Mouse (Mus musculus) hindbrain, postnatal 0 days (tissue): ENCODE data around the gene Scube2. TPM values are rescaled to one million over a fixed set of nuclear protein-coding genes. Genes with fewer than 3 reads are reported as not detected.

Experiments
- ATAC-seq: fragments of 200-750 bp; cut with Nextera tagmentation; 2 replicates; pipeline ENCODE4 v1.8.0; 2017; ENCODE audit warnings: mild to moderate bottlenecking, moderate TSS enrichment, moderate library complexity
- DNase-seq: peaks from one replicate; pipeline ENCODE4 v3.0.0-alpha.2; 2015; ENCODE audit warnings: low spot score
- H3K27ac ChIP-seq: fragments of 300-500 bp; sonication (generic); 2 replicates; pipeline ENCODE4 v1.5.1; 2014; ENCODE audit warnings: mild to moderate bottlenecking
- H3K27me3 ChIP-seq: fragments of 300-500 bp; sonication (generic); 2 replicates; pipeline ENCODE4 v1.6.1; 2014; ENCODE audit warnings: low read length, mixed read lengths; ENCODE audit not compliant: insufficient read depth
- H3K36me3 ChIP-seq: fragments of 300-500 bp; sonication (generic); 2 replicates; pipeline ENCODE4 v1.6.1; 2014; ENCODE audit warnings: low read length, mixed read lengths; ENCODE audit not compliant: insufficient read depth
- H3K4me1 ChIP-seq: fragments of 300-500 bp; sonication (generic); 2 replicates; pipeline ENCODE4 v1.6.1; 2014; ENCODE audit warnings: antibody characterized with exemption, low read length, mixed read lengths; ENCODE audit not compliant: insufficient read depth
- H3K4me2 ChIP-seq: fragments of 300-500 bp; sonication (generic); 2 replicates; pipeline ENCODE4 v1.6.1; 2014; ENCODE audit warnings: low read depth, mild to moderate bottlenecking, low read length, moderate library complexity, mixed read lengths
- H3K4me3 ChIP-seq: fragments of 300-500 bp; sonication (generic); 2 replicates; pipeline ENCODE4 v1.5.1; 2014; ENCODE audit warnings: low read length
- H3K9ac ChIP-seq: fragments of 300-500 bp; sonication (generic); replicated peaks from 2 replicates; pipeline ENCODE4 v1.6.1; 2014; ENCODE audit warnings: mild to moderate bottlenecking, low read length, moderate library complexity, mixed read lengths
- H3K9me3 ChIP-seq: fragments of 300-500 bp; sonication (generic); 2 replicates; pipeline ENCODE4 v1.6.1; 2016; ENCODE audit warnings: low read length, mixed read lengths
- CTCF ChIP-seq: IDR thresholded peaks from 2 replicates; pipeline ENCODE4 v1.5.1; 2016; ENCODE audit warnings: antibody characterized with exemption, control low read depth, low read depth
- WGBS: fragments of 180-500 bp; shearing (Covaris S2); extraction: QIAGEN DNeasy Blood & Tissue Kit; methylation state at CpG from one replicate; pipeline ENCODE4 v1.1.7; 2014; 5-methylcytosine and 5-hydroxymethylcytosine counted together
- polyA plus RNA-seq: library from polyadenylated mRNA; unstranded; fragments of >200 nt; fragmentation: Nextera tagmentation; extraction: Ambion mirVana; gene quantifications from 2 replicates; pipeline ENCODE4 v1.2.1, GENCODE M21; 2015
- total RNA-seq: library from RNA; depleted of rRNA; stranded (reverse); fragments of >200 nt; gene quantifications from 2 replicates; pipeline ENCODE4 v1.2.3, GENCODE M21; 2014

Gene Scube2
- total and polyA plus RNA-seq, 2 experiments from 2014 or later = 4.1 to 6.6 TPM

- 80% methylated on average over 5 of the region's 5 CpGs for WGBS
- no peaks in the 10 kb centered on the region for H3K27me3 ChIP-seq
- no peak for ATAC-seq
- no peak overlapping the region for H3K4me3 ChIP-seq
- no peak for TF ChIP-seq CTCF
- DNase-seq = no peak
- H3K9ac ChIP-seq = no peak overlapping the region
- H3K4me2 ChIP-seq = no peak overlapping the region
- no peak overlapping the region for H3K27ac ChIP-seq
- no peaks in the 10 kb centered on the region for H3K9me3 ChIP-seq
- no peaks in the 10 kb centered on the region for H3K4me1 ChIP-seq
- peaks cover 21% of the 10 kb centered on the region for H3K36me3 ChIP-seq
These were observed 23.8 kb upstream of the Scube2 start for GRCm38 (mm10) chr7:109889300-109889699.

GRCm38 (mm10) chr7:109886249-109886648, 20.8 kb upstream of the Scube2 start:
- WGBS = 95% methylated on average over 1 of the region's 1 CpGs

GRCm38 (mm10) chr7:109882574-109882973, 17.1 kb upstream of the Scube2 start:
- Histone ChIP-seq H3K4me2 (no peak overlapping the region), H3K27me3 (no peaks in the 10 kb centered on the region), H3K27ac (no peak overlapping the region), H3K9me3 (no peaks in the 10 kb centered on the region), H3K4me3 (no peak overlapping the region), H3K9ac (no peak overlapping the region), H3K4me1 (no peaks in the 10 kb centered on the region), H3K36me3 (no peaks in the 10 kb centered on the region)
- ATAC-seq = no peak
- WGBS = 87% methylated on average over 2 of the region's 2 CpGs
- no peak for TF ChIP-seq CTCF
- DNase-seq = no peak

More at GRCm38 (mm10) chr7:109886249-109886648, 20.8 kb upstream of the Scube2 start:
- no peak overlapping the region for H3K27ac ChIP-seq
- H3K27me3 ChIP-seq = no peaks in the 10 kb centered on the region
- ATAC-seq (no peak), DNase-seq (no peak)
- H3K4me2 ChIP-seq = no peak overlapping the region
- H3K9me3 ChIP-seq = no peaks in the 10 kb centered on the region
- no peak overlapping the region for H3K9ac ChIP-seq
- TF ChIP-seq CTCF = no peak
- peaks cover 2% of the 10 kb centered on the region; the same call in 1 of the 2 replicates for H3K36me3 ChIP-seq
- no peaks in the 10 kb centered on the region for H3K4me1 ChIP-seq
- no peak overlapping the region for H3K4me3 ChIP-seq

GRCm38 (mm10) chr7:109881561-109882099, 16.2 kb upstream of the Scube2 start:
- Histone ChIP-seq H3K36me3 (no peaks in the 10 kb centered on the region), H3K9me3 (no peaks in the 10 kb centered on the region), H3K9ac (no peak overlapping the region), H3K27me3 (no peaks in the 10 kb centered on the region), H3K4me3 (no peak overlapping the region), H3K4me2 (no peak overlapping the region), H3K27ac (no peak overlapping the region), H3K4me1 (no peaks in the 10 kb centered on the region)
- 55% methylated on average over 2 of the region's 2 CpGs for WGBS
- no peak for TF ChIP-seq CTCF
- ATAC-seq (no peak), DNase-seq (no peak)

- no peak overlapping the region for H3K4me3 ChIP-seq
- no peaks in the 10 kb centered on the region for H3K4me1 ChIP-seq
- H3K27ac ChIP-seq = no peak overlapping the region
- H3K4me2 ChIP-seq = no peak overlapping the region
- no peak for ATAC-seq
- DNase-seq = no peak
- no peaks in the 10 kb centered on the region for H3K36me3 ChIP-seq
- H3K9me3 ChIP-seq = no peaks in the 10 kb centered on the region
- H3K9ac ChIP-seq = no peak overlapping the region
- TF ChIP-seq CTCF = no peak
- no peaks in the 10 kb centered on the region for H3K27me3 ChIP-seq
- WGBS = 63% methylated on average over 12 of the region's 12 CpGs
These were observed 13.7 kb upstream of the Scube2 start for GRCm38 (mm10) chr7:109879158-109879557.

- Histone ChIP-seq H3K4me2 (no peak overlapping the region), H3K4me3 (no peak overlapping the region), H3K27me3 (no peaks in the 10 kb centered on the region), H3K27ac (no peak overlapping the region), H3K4me1 (no peaks in the 10 kb centered on the region), H3K9me3 (no peaks in the 10 kb centered on the region), H3K36me3 (no peaks in the 10 kb centered on the region), H3K9ac (no peak overlapping the region)
- DNase-seq = no peak
- TF ChIP-seq CTCF = peak; percentile 36
- no peak for ATAC-seq
- WGBS = 74% methylated on average over 8 of the region's 8 CpGs
These were observed 10.6 kb upstream of the Scube2 start for GRCm38 (mm10) chr7:109876085-109876484.

GRCm38 (mm10) chr7:109875598-109875997, 10.1 kb upstream of the Scube2 start:
- Histone ChIP-seq H3K9ac (no peak overlapping the region), H3K4me2 (no peak overlapping the region), H3K4me1 (no peaks in the 10 kb centered on the region), H3K27me3 (no peaks in the 10 kb centered on the region), H3K27ac (no peak overlapping the region), H3K36me3 (no peaks in the 10 kb centered on the region), H3K4me3 (no peak overlapping the region), H3K9me3 (no peaks in the 10 kb centered on the region)
- no peak for TF ChIP-seq CTCF
- ATAC-seq (no peak), DNase-seq (no peak)
- WGBS = 51% methylated on average over 3 of the region's 3 CpGs
